Mouse (Mus musculus) embryonic facial prominence, embryonic 13.5 days (tissue): ENCODE results near the gene Evi2a. TPM values are rescaled to one million over a fixed set of nuclear protein-coding genes. Genes with fewer than 3 reads are reported as not detected.

Experiments used
- ATAC-seq: fragments of 200-750 bp; cut with Nextera tagmentation; 2 replicates; pipeline ENCODE4 v1.8.0; 2017; ENCODE audit warnings: low read depth; ENCODE audit not compliant: insufficient number of reproducible peaks, insufficient read depth, low FRiP score, low TSS enrichment
- H3K27ac ChIP-seq: fragments of 300-500 bp; sonication (generic); 2 replicates; pipeline ENCODE4 v1.5.1; 2015; ENCODE audit warnings: moderate library complexity, mild to moderate bottlenecking, inconsistent platforms
- H3K27me3 ChIP-seq: fragments of 300-500 bp; sonication (generic); 2 replicates; pipeline ENCODE4 v1.6.1; 2015; ENCODE audit warnings: mild to moderate bottlenecking, inconsistent platforms
- H3K36me3 ChIP-seq: fragments of 300-500 bp; sonication (generic); 2 replicates; pipeline ENCODE4 v1.6.1; 2015; ENCODE audit warnings: mild to moderate bottlenecking, inconsistent platforms
- H3K4me1 ChIP-seq: fragments of 300-500 bp; sonication (generic); 2 replicates; pipeline ENCODE4 v1.6.1; 2015; ENCODE audit warnings: inconsistent platforms
- H3K4me2 ChIP-seq: fragments of 300-500 bp; sonication (generic); 2 replicates; pipeline ENCODE4 v1.6.1; 2015; ENCODE audit warnings: moderate library complexity, mild to moderate bottlenecking, inconsistent platforms
- H3K4me3 ChIP-seq: fragments of 300-500 bp; sonication (generic); 2 replicates; pipeline ENCODE4 v1.5.1; 2015; ENCODE audit warnings: mild to moderate bottlenecking, inconsistent platforms
- H3K9ac ChIP-seq: fragments of 300-500 bp; sonication (generic); 2 replicates; pipeline ENCODE4 v1.6.1; 2015; ENCODE audit warnings: mild to moderate bottlenecking, inconsistent platforms
- H3K9me3 ChIP-seq: fragments of 300-500 bp; sonication (generic); 2 replicates; pipeline ENCODE4 v1.6.1; 2016; ENCODE audit warnings: inconsistent platforms
- whole genome bisulfite sequencing: fragments of 180-500 bp; shearing (Covaris S2); methylation state at CpG from one replicate; pipeline ENCODE4 v1.1.7; 2015; ENCODE audit warnings: mixed read lengths; 5-methylcytosine and 5-hydroxymethylcytosine counted together
- polyA plus RNA-seq: library from polyadenylated mRNA; unstranded; fragments of >200 nt; fragmentation: Nextera tagmentation; extraction: Ambion mirVana; gene quantifications from 2 replicates; pipeline ENCODE4 v1.2.1, GENCODE M21; 2015

Gene Evi2a
- polyA plus RNA-seq, 1 experiment from 2014 or later = 3.2 TPM

- no peak overlapping the region for H3K4me3 ChIP-seq
- ATAC-seq = no peak
- no peak overlapping the region for H3K9ac ChIP-seq
- H3K9me3 ChIP-seq = no peaks in the 10 kb centered on the region
- H3K27me3 ChIP-seq = no peaks in the 10 kb centered on the region
- H3K36me3 ChIP-seq = peaks cover 24% of the 10 kb centered on the region
- peaks cover 13% of the 10 kb centered on the region for H3K4me1 ChIP-seq
- H3K4me2 ChIP-seq = no peak overlapping the region
- 77% methylated on average over 8 of the region's 8 CpGs for WGBS
- peak overlapping the region; percentile 44 for H3K27ac ChIP-seq
Observed at GRCm38 (mm10) chr11:79533950-79534690, 3.7 kb upstream of the Evi2a start.

DNA sequence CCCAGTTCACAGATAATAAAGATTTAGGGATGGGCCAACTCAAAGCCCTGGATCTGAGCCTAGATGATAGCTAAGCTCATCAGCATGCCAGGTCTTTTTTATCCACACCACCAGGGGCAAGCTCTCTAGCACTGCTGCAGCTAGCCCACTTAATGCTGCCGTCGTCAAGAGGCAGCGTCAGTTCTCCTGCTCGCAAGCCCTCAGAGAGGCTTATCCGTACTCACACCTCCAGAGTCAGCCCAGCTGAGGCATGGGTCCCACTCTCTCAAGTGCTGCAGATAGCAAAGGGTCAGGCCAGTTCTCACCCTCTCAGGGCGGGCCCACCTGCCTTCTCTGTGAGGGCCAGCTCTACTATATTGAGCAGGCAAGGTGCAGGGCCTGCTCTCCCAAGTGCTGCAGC lies 2.9 kb upstream of the Evi2a start:
- no peak overlapping the region for H3K9ac ChIP-seq
- H3K27ac ChIP-seq = no peak overlapping the region
- peaks cover 13% of the 10 kb centered on the region for H3K4me1 ChIP-seq
- H3K27me3 ChIP-seq = no peaks in the 10 kb centered on the region
- H3K9me3 ChIP-seq = no peaks in the 10 kb centered on the region
- 90% methylated on average over 6 of the region's 6 CpGs for WGBS
- ATAC-seq = no peak
- H3K4me2 ChIP-seq = no peak overlapping the region
- no peak overlapping the region for H3K4me3 ChIP-seq
- H3K36me3 ChIP-seq = peaks cover 23% of the 10 kb centered on the region

- no peak overlapping the region for H3K4me2 ChIP-seq
- no peak overlapping the region for H3K9ac ChIP-seq
- H3K4me3 ChIP-seq = no peak overlapping the region
- no peaks in the 10 kb centered on the region for H3K27me3 ChIP-seq
- no peaks in the 10 kb centered on the region for H3K9me3 ChIP-seq
- peaks cover 13% of the 10 kb centered on the region for H3K4me1 ChIP-seq
- H3K36me3 ChIP-seq = peaks cover 18% of the 10 kb centered on the region
- no peak for ATAC-seq
- WGBS = 87% methylated on average over 4 of the region's 4 CpGs
- no peak overlapping the region for H3K27ac ChIP-seq
Observed at GRCm38 (mm10) chr11:79531485-79531884, 1.1 kb upstream of the Evi2a start.

DNA sequence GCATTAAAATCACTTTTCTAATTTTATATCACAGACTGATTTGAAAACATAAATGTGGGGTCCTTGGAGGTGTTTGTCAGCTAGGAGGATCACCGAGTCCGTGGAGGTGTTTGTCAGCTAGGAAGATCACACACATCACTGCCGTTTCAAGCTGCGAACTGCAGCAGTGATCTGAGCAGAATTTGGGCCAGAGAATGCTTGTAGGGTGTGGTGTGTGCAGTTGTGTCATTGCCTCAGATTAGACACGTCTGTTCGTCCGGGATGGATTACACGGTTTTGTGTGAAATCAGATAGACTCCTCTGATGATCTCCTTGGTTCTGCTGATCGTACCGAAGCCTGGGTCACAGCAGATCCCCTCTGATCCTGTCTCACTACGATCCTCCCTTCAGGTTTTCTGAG lies 365 bp upstream of the Evi2a start:
- no peak for ATAC-seq
- Histone ChIP-seq H3K36me3 (peaks cover 18% of the 10 kb centered on the region), H3K27me3 (no peaks in the 10 kb centered on the region), H3K4me2 (no peak overlapping the region), H3K9me3 (no peaks in the 10 kb centered on the region), H3K9ac (no peak overlapping the region), H3K4me1 (peaks cover 13% of the 10 kb centered on the region), H3K4me3 (no peak overlapping the region), H3K27ac (no peak overlapping the region)
- WGBS = 79% methylated on average over 11 of the region's 11 CpGs

DNA sequence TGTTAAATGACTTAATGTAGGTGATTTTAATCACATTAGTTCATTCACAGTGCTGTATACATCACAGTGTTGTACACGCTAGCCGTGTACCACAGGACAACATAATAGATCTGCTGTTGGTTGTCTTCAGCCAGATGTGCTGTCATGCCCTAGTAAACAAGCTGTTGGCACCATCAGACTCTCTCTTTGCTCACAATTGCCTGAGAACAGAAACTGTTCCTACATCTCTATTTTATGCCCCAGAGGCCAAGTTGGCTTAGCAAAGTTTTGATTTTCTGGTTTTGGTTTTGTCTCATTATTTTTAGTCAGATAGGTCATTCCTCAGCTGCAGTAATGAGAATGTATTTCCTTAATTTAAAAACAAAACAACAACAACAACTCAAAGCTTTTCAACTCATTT lies 673 bp downstream of the Evi2a start:
- H3K4me1 ChIP-seq = peaks cover 11% of the 10 kb centered on the region
- 76% methylated on average over 2 of the region's 2 CpGs for WGBS

GRCm38 (mm10) chr11:79529226-79529625 lies 1.2 kb downstream of the Evi2a start:
- WGBS = 92% methylated on average over 6 of the region's 6 CpGs
- no peak for ATAC-seq

More for the DNA sequence above, 673 bp downstream of the Evi2a start:
- Histone ChIP-seq H3K27ac (no peak overlapping the region), H3K36me3 (peaks cover 17% of the 10 kb centered on the region), H3K4me3 (no peak overlapping the region), H3K9ac (no peak overlapping the region), H3K27me3 (no peaks in the 10 kb centered on the region), H3K4me2 (no peak overlapping the region), H3K9me3 (no peaks in the 10 kb centered on the region)
- ATAC-seq = no peak

GRCm38 (mm10) chr11:79528601-79529000 lies 1.8 kb downstream of the Evi2a start:
- peaks cover 23% of the 10 kb centered on the region for H3K36me3 ChIP-seq
- no peaks in the 10 kb centered on the region for H3K9me3 ChIP-seq
- no peak for ATAC-seq
- WGBS = 89% methylated on average over 3 of the region's 3 CpGs
- no peak overlapping the region for H3K27ac ChIP-seq
- no peaks in the 10 kb centered on the region; the same call in 1 of the 2 replicates for H3K4me1 ChIP-seq
- no peak overlapping the region for H3K4me2 ChIP-seq
- H3K4me3 ChIP-seq = no peak overlapping the region
- no peak overlapping the region for H3K9ac ChIP-seq
- no peaks in the 10 kb centered on the region for H3K27me3 ChIP-seq

More at GRCm38 (mm10) chr11:79529226-79529625, 1.2 kb downstream of the Evi2a start:
- no peaks in the 10 kb centered on the region for H3K9me3 ChIP-seq
- peaks cover 6% of the 10 kb centered on the region for H3K4me1 ChIP-seq
- peaks cover 20% of the 10 kb centered on the region for H3K36me3 ChIP-seq
- H3K27ac ChIP-seq = no peak overlapping the region
- H3K9ac ChIP-seq = no peak overlapping the region
- no peaks in the 10 kb centered on the region for H3K27me3 ChIP-seq
- H3K4me3 ChIP-seq = no peak overlapping the region
- H3K4me2 ChIP-seq = no peak overlapping the region

- Histone ChIP-seq H3K27me3 (no peaks in the 10 kb centered on the region), H3K9me3 (no peaks in the 10 kb centered on the region), H3K4me3 (no peak overlapping the region), H3K4me2 (no peak overlapping the region), H3K27ac (no peak overlapping the region), H3K9ac (no peak overlapping the region), H3K36me3 (peaks cover 23% of the 10 kb centered on the region), H3K4me1 (no peaks in the 10 kb centered on the region)
- ATAC-seq = no peak
- 89% methylated on average over 5 of the region's 5 CpGs for whole genome bisulfite sequencing
Observed at GRCm38 (mm10) chr11:79527739-79528384, 2.5 kb downstream of the Evi2a start.

DNA sequence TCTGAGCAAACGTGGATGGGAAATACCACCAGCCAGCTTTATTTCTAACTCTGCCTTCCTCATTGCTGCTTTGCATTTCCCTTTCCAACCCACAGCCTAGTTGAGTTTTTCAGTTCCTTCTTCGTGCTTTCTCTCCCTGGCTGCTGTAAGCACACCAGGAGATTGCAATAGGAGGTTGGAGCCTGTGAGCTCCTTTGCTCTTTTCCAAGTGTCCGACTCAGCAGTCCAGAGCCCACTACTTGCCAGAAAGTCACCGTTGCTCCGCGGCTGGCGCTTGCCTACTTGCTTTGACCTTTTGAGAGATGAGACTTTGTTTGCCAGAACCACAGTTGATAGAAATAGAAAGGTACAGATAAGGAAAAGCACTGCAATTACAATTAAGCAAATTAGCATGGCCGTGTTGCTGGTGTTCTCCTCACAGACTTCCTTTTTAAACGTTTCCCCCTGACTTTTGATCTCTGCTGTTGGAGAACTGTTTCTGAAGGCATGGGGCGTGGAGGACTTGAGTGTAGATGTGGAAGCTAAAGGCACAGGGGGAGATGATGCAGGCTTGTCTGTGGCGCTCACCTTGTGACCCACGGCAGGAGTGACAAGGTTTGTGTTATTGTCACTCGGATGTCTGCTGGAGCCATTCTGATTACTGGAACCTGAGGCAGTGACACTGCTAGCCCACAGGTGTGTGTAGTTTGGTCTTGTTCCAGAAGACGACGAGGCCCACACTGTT lies 3.2 kb downstream of the Evi2a start:
- Histone ChIP-seq H3K4me2 (no peak overlapping the region), H3K27ac (no peak overlapping the region), H3K4me3 (no peak overlapping the region), H3K36me3 (peaks cover 23% of the 10 kb centered on the region), H3K9ac (no peak overlapping the region), H3K9me3 (no peaks in the 10 kb centered on the region), H3K27me3 (no peaks in the 10 kb centered on the region), H3K4me1 (no peaks in the 10 kb centered on the region)
- WGBS = 77% methylated on average over 15 of the region's 15 CpGs
- no peak for ATAC-seq

- H3K9me3 ChIP-seq = no peaks in the 10 kb centered on the region
- no peaks in the 10 kb centered on the region for H3K4me1 ChIP-seq
- WGBS = 93% methylated on average over 3 of the region's 3 CpGs
- no peaks in the 10 kb centered on the region for H3K27me3 ChIP-seq
- no peak overlapping the region for H3K9ac ChIP-seq
- H3K27ac ChIP-seq = no peak overlapping the region
- no peak for ATAC-seq
- no peak overlapping the region for H3K4me3 ChIP-seq
- H3K36me3 ChIP-seq = peaks cover 23% of the 10 kb centered on the region
- no peak overlapping the region for H3K4me2 ChIP-seq
Observed at GRCm38 (mm10) chr11:79526549-79526948, 3.9 kb downstream of the Evi2a start.

DNA sequence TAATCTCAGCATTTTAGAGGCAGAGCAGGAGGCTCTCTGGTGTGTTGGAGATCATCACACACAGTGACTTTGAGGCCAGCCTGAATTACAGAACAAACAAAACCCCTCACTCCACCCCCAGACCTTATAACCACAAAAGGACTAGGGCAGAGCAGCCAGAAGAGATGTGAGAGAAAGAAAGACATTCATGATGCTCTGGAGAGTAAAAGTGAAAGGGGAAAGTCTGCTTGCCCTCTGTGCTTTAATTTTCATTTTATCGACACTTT lies 6.2 kb downstream of the Evi2a start:
- 74% methylated on average over 1 of the region's 1 CpGs for WGBS
- Histone ChIP-seq H3K4me3 (no peak overlapping the region), H3K27ac (no peak overlapping the region), H3K27me3 (no peaks in the 10 kb centered on the region), H3K9ac (no peak overlapping the region), H3K4me2 (no peak overlapping the region), H3K36me3 (peaks cover 23% of the 10 kb centered on the region), H3K4me1 (no peaks in the 10 kb centered on the region), H3K9me3 (no peaks in the 10 kb centered on the region)
- no peak for ATAC-seq
